ENCODE assay signal across 8 mouse cellular contexts in genomic region chr10:80935698-80936097, GRCm38 (mm10). TPM values are rescaled to one million over a fixed set of nuclear protein-coding genes. Genes with fewer than 3 reads are reported as not detected.
DNase-seq lines count a peak whose midpoint lies in the region; ATAC-seq lines count a peak whose summit lies in the region.

No protein-coding gene starts in this region.

- 7% methylated on average over 17 of the region's 17 CpGs for WGBS in kidney, embryonic 15.5 days
- 3% methylated on average over 17 of the region's 17 CpGs for WGBS in embryonic facial prominence, embryonic 13.5 days
- 13% methylated on average over 17 of the region's 17 CpGs for WGBS in intestine, embryonic 15.5 days
- WGBS in neural tube, embryonic 13.5 days = 3% methylated on average over 17 of the region's 17 CpGs

- 0 out of 2 replicates have a peak overlapping the region, but pooled peaks have one; percentile 78 for H3K27ac ChIP-seq in kidney, embryonic 15.5 days
- H3K27ac ChIP-seq in embryonic facial prominence, embryonic 13.5 days = peak overlapping the region; percentile 91
- H3K27ac ChIP-seq in intestine, embryonic 15.5 days = peak overlapping the region; percentile 48; the same call in 1 of the 2 replicates
- peak overlapping the region; percentile 70 for H3K27ac ChIP-seq in neural tube, embryonic 13.5 days (replicated peaks)

- no peaks in the 10 kb centered on the region for H3K36me3 ChIP-seq in kidney, embryonic 15.5 days
- H3K36me3 ChIP-seq in embryonic facial prominence, embryonic 13.5 days = no peaks in the 10 kb centered on the region
- H3K36me3 ChIP-seq in intestine, embryonic 15.5 days = no peaks in the 10 kb centered on the region
- no peaks in the 10 kb centered on the region for H3K36me3 ChIP-seq in neural tube, embryonic 13.5 days

- H3K4me3 ChIP-seq in kidney, embryonic 15.5 days (replicated peaks) = peak overlapping the region; percentile 42
- H3K4me3 ChIP-seq in embryonic facial prominence, embryonic 13.5 days = peak overlapping the region; percentile 37
- peak overlapping the region; percentile 39; the same call in 1 of the 2 replicates for H3K4me3 ChIP-seq in intestine, embryonic 15.5 days (replicated peaks)
- H3K4me3 ChIP-seq in neural tube, embryonic 13.5 days = peak overlapping the region; percentile 30; the same call in 1 of the 2 replicates

- no peak for ATAC-seq in kidney, embryonic 15.5 days (replicated peaks; ENCODE audit: low FRiP score)
- no peak for ATAC-seq in embryonic facial prominence, embryonic 13.5 days (ENCODE audit: insufficient number of reproducible peaks, insufficient read depth, low FRiP score, low TSS enrichment, low read depth)
- no peak for ATAC-seq in intestine, embryonic 15.5 days
- peak; percentile 16; the same call in 1 of the 2 replicates for ATAC-seq in neural tube, embryonic 13.5 days (ENCODE audit: low read depth)

- no peaks in the 10 kb centered on the region for H3K9me3 ChIP-seq in kidney, embryonic 15.5 days (replicated peaks)
- H3K9me3 ChIP-seq in embryonic facial prominence, embryonic 13.5 days = no peaks in the 10 kb centered on the region
- no peaks in the 10 kb centered on the region for H3K9me3 ChIP-seq in intestine, embryonic 15.5 days
- no peaks in the 10 kb centered on the region for H3K9me3 ChIP-seq in neural tube, embryonic 13.5 days

- peaks cover 93% of the 10 kb centered on the region for H3K4me1 ChIP-seq in kidney, embryonic 15.5 days
- peaks cover 98% of the 10 kb centered on the region for H3K4me1 ChIP-seq in embryonic facial prominence, embryonic 13.5 days
- peaks cover 91% of the 10 kb centered on the region for H3K4me1 ChIP-seq in intestine, embryonic 15.5 days (replicated peaks)
- peaks cover 94% of the 10 kb centered on the region for H3K4me1 ChIP-seq in neural tube, embryonic 13.5 days (replicated peaks)

- H3K9ac ChIP-seq in kidney, embryonic 15.5 days = 0 out of 2 replicates have a peak overlapping the region, but pooled peaks have one; percentile 47
- H3K9ac ChIP-seq in embryonic facial prominence, embryonic 13.5 days = peak overlapping the region; percentile 68
- H3K9ac ChIP-seq in intestine, embryonic 15.5 days = peak overlapping the region; percentile 21
- H3K9ac ChIP-seq in neural tube, embryonic 13.5 days = peak overlapping the region; percentile 58

- peak overlapping the region; percentile 68 for H3K4me2 ChIP-seq in kidney, embryonic 15.5 days
- H3K4me2 ChIP-seq in embryonic facial prominence, embryonic 13.5 days = peak overlapping the region; percentile 66
- peak overlapping the region; percentile 81 for H3K4me2 ChIP-seq in intestine, embryonic 15.5 days (replicated peaks)
- H3K4me2 ChIP-seq in neural tube, embryonic 13.5 days = peak overlapping the region; percentile 54

- DNase-seq in kidney, adult 8-10 months = no peak
- DNase-seq in cerebellum, adult 18-20 months = no peak
- DNase-seq in kidney, postnatal 25 days = no peak
- no peak for DNase-seq in kidney, postnatal 36 days

- H3K27me3 ChIP-seq in kidney, embryonic 15.5 days = peaks cover 75% of the 10 kb centered on the region
- H3K27me3 ChIP-seq in embryonic facial prominence, embryonic 13.5 days = peaks cover 41% of the 10 kb centered on the region
- H3K27me3 ChIP-seq in intestine, embryonic 15.5 days (replicated peaks) = peaks cover 5% of the 10 kb centered on the region; the same call in 1 of the 2 replicates
- peaks cover 80% of the 10 kb centered on the region for H3K27me3 ChIP-seq in neural tube, embryonic 13.5 days

RNA-seq across cellular contexts. Expression of gene Gadd45b, which starts 5.8 kb away (rescaled TPM):
- polyA plus RNA-seq in kidney, embryonic 15.5 days (2015; fragmentation: Nextera tagmentation; extraction: Ambion mirVana) = 18.0 and 20.8 TPM in 2 replicates
- polyA plus RNA-seq in embryonic facial prominence, embryonic 13.5 days (2015; fragmentation: Nextera tagmentation; extraction: Ambion mirVana) = 29.0 and 29.9 TPM in 2 replicates
- polyA plus RNA-seq in intestine, embryonic 15.5 days (2015; fragmentation: Nextera tagmentation; extraction: Ambion mirVana) = 26.6 and 29.9 TPM in 2 replicates
- 8.8 and 9.0 TPM in 2 replicates for polyA plus RNA-seq in neural tube, embryonic 13.5 days (2015; fragmentation: Nextera tagmentation; extraction: Ambion mirVana)

RNA-seq across cellular contexts. Expression of gene Lmnb2, which starts 17.7 kb away (rescaled TPM):
- polyA plus RNA-seq in kidney, embryonic 15.5 days (2015; fragmentation: Nextera tagmentation; extraction: Ambion mirVana) = 55.0 and 59.3 TPM in 2 replicates
- polyA plus RNA-seq in embryonic facial prominence, embryonic 13.5 days (2015; fragmentation: Nextera tagmentation; extraction: Ambion mirVana) = 51.5 and 63.4 TPM in 2 replicates
- polyA plus RNA-seq in intestine, embryonic 15.5 days (2015; fragmentation: Nextera tagmentation; extraction: Ambion mirVana) = 41.0 and 42.6 TPM in 2 replicates
- polyA plus RNA-seq in neural tube, embryonic 13.5 days (2015; fragmentation: Nextera tagmentation; extraction: Ambion mirVana) = 38.3 and 41.6 TPM in 2 replicates

RNA-seq across cellular contexts. Expression of gene Timm13, which starts 34.9 kb away (rescaled TPM):
- 365 and 368 TPM in 2 replicates for polyA plus RNA-seq in kidney, embryonic 15.5 days (2015; fragmentation: Nextera tagmentation; extraction: Ambion mirVana)
- polyA plus RNA-seq in embryonic facial prominence, embryonic 13.5 days (2015; fragmentation: Nextera tagmentation; extraction: Ambion mirVana) = 317 and 358 TPM in 2 replicates
- 363 and 364 TPM in 2 replicates for polyA plus RNA-seq in intestine, embryonic 15.5 days (2015; fragmentation: Nextera tagmentation; extraction: Ambion mirVana)
- polyA plus RNA-seq in neural tube, embryonic 13.5 days (2015; fragmentation: Nextera tagmentation; extraction: Ambion mirVana) = 328 and 331 TPM in 2 replicates
